Mouse (Mus musculus) limb, embryonic 14.5 days (tissue): ENCODE measurements around the gene Rad51c. TPM values are rescaled to one million over a fixed set of nuclear protein-coding genes. Genes with fewer than 3 reads are reported as not detected.
"Not testable (repeated sequence)": the region's sequence is repeated elsewhere in the genome, so short reads cannot be mapped to it uniquely, and the experiment has no call there.

ENCODE experiments used
- ATAC-seq: fragments of 200-750 bp; cut with Nextera tagmentation; 2 replicates; pipeline ENCODE4 v1.8.0; 2017; ENCODE audit warnings: low read depth, moderate number of reproducible peaks, moderate TSS enrichment; ENCODE audit not compliant: low FRiP score
- DNase-seq: peaks from one replicate; pipeline ENCODE4 v3.0.0-alpha.2; 2015; ENCODE audit warnings: low spot score
- H3K27ac ChIP-seq: fragments of 300-500 bp; sonication (generic); replicated peaks from 2 replicates; pipeline ENCODE4 v1.5.1; 2014; ENCODE audit warnings: low read depth, mild to moderate bottlenecking, low read length, moderate library complexity, mixed read lengths
- H3K27me3 ChIP-seq: fragments of 300-500 bp; sonication (generic); 2 replicates; pipeline ENCODE4 v1.6.1; 2014; ENCODE audit warnings: low read length, mixed read lengths; ENCODE audit not compliant: control insufficient read depth, insufficient read depth
- H3K36me3 ChIP-seq: fragments of 300-500 bp; sonication (generic); 2 replicates; pipeline ENCODE4 v1.6.1; 2014; ENCODE audit warnings: mild to moderate bottlenecking, low read length, moderate library complexity, mixed read lengths; ENCODE audit not compliant: control insufficient read depth, insufficient read depth
- H3K4me1 ChIP-seq: fragments of 300-500 bp; sonication (generic); 2 replicates; pipeline ENCODE4 v1.6.1; 2014; ENCODE audit warnings: antibody characterized with exemption, low read length, mixed read lengths; ENCODE audit not compliant: control insufficient read depth, insufficient read depth
- H3K4me2 ChIP-seq: fragments of 300-500 bp; sonication (generic); replicated peaks from 2 replicates; pipeline ENCODE4 v1.6.1; 2014; ENCODE audit warnings: low read depth, mild to moderate bottlenecking, low read length, moderate library complexity; ENCODE audit not compliant: severe bottlenecking
- H3K4me3 ChIP-seq: fragments of 300-500 bp; sonication (generic); replicated peaks from 2 replicates; pipeline ENCODE4 v1.5.1; 2014; ENCODE audit warnings: low read length
- H3K9ac ChIP-seq: fragments of 300-500 bp; sonication (generic); 2 replicates; pipeline ENCODE4 v1.6.1; 2014; ENCODE audit warnings: mild to moderate bottlenecking, low read depth, low read length, moderate library complexity; ENCODE audit not compliant: severe bottlenecking
- H3K9me3 ChIP-seq: fragments of 300-500 bp; sonication (generic); 2 replicates; pipeline ENCODE4 v1.6.1; 2016; ENCODE audit warnings: low read length; ENCODE audit not compliant: control insufficient read depth
- POLR2A ChIP-seq: fragments of 200-500 bp; IDR thresholded peaks from 2 replicates; pipeline ENCODE4 v1.8.0; 2012; ENCODE audit warnings: inconsistent platforms, mild to moderate bottlenecking, moderate library complexity, borderline replicate concordance; ENCODE audit not compliant: insufficient read depth, insufficient read length; ENCODE audit errors: extremely low read depth
- WGBS: fragments of 180-500 bp; shearing (Covaris S2); extraction: QIAGEN DNeasy Blood & Tissue Kit; methylation state at CpG from one replicate; pipeline ENCODE4 v1.1.7; 2014; 5-methylcytosine and 5-hydroxymethylcytosine counted together
- polyA plus RNA-seq, 2 experiments: library from polyadenylated mRNA; depleted of rRNA in 1 of 2; stranded (reverse) in 1 of 2; unstranded in 1 of 2; fragments of >200 nt; fragmentation: Nextera tagmentation in 1 of 2; extraction: Ambion mirVana in 1 of 2; gene quantifications; 2 replicates each; pipeline versions ENCODE4 v1.2.1 to v1.2.3; 2012 to 2014

The Rad51c gene
- polyA plus RNA-seq, 2 experiments = 8.0 to 9.8 TPM

DNA sequence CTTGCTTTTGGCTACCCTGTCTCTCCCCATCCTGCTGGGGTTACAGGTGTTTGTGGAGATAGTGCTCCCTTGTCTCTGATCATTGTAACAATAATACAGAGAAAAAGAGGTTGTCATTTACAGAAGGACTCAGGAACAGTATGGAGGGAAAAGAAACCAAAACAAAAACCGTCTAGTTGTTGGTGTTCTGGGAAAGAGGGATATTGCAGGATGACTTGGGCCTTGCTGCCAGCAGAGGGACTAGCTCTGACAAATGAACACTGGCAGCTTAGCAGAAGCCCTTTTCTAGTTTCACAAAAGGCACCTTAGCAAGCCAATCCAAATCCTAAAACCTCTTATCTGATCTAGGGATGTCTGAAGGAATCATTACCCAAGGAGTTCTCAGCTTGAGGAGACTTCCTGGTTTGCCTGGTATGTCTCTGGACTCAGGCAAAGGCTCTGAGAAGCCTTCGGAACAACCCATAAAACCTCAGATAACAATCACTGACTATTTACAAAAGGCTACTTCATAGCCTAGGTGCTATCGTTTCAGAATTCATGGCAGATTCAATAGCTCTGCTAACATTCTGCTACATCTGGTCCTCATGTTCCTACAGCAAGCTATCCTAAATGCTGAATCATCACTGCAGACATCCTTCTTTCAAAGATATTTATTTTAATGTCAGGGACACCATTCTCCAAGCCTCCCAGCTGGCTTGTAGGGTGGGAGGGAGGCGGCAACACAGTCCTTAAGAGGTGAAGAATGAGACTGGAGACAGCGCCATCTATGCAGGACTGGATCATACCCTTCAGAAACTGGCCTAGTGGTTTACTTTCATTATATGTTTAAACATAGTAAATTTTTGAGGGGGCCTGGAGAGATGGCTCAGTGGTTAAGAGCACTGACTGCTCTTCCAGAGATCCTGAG lies 31.8 kb upstream of the Rad51c start:
- H3K36me3 ChIP-seq = no peaks in the 10 kb centered on the region
- H3K27me3 ChIP-seq = no peaks in the 10 kb centered on the region
- H3K4me1 ChIP-seq = peaks cover 5% of the 10 kb centered on the region; the same call in 1 of the 2 replicates

GRCm38 (mm10) chr11:87435107-87435506 lies 30.4 kb upstream of the Rad51c start:
- H3K4me2 ChIP-seq, ATAC-seq, H3K4me3 ChIP-seq, DNase-seq, H3K9me3 ChIP-seq, H3K4me1 ChIP-seq, H3K27ac ChIP-seq, H3K9ac ChIP-seq, H3K27me3 ChIP-seq, H3K36me3 ChIP-seq: not testable (repeated sequence)
- WGBS = 91% methylated on average over 2 of the region's 2 CpGs

More for the DNA sequence above, 31.8 kb upstream of the Rad51c start:
- Histone ChIP-seq H3K4me2 (no peak overlapping the region), H3K9ac (no peak overlapping the region), H3K4me3 (no peak overlapping the region), H3K27ac (no peak overlapping the region), H3K9me3 (no peaks in the 10 kb centered on the region)
- WGBS = 46% methylated on average over 5 of the region's 5 CpGs
- DNase-seq = no peak
- no peak for TF ChIP-seq POLR2A
- ATAC-seq = no peak

DNA sequence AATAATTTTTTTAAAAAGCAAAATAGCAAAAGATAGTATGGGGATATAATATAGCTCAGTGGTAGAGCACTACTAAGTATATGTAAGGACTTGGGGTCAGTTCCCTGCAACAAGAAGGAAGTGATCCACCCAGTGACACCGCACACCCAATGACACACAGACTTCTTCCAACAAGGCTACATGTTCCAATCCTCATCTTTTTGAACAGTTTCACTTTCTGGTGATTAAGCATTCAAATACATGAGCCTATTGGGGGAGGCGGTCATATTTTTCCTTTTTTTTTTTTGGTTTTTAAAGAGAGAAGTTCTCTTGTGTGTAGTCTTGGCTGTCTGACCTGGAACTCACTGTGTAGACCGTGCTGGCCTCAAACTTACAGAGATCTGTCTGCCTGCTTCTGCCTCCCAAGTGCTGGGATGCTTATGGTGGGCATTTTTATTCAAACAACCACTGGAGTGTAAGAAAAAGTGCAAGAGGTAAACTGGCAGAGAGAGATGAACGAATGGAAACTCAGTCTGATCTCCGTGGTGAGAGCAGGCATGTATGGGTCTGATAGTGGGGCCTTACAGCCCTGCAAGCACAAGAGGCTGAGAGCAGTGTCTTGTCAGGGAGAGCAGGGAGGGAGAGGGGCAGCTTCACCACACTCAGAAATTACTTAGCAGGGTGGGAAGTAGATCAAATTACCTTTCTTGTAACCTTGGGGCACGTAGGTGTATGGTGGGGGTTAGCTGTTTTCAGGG lies 28.3 kb upstream of the Rad51c start:
- DNase-seq = no peak

DNA sequence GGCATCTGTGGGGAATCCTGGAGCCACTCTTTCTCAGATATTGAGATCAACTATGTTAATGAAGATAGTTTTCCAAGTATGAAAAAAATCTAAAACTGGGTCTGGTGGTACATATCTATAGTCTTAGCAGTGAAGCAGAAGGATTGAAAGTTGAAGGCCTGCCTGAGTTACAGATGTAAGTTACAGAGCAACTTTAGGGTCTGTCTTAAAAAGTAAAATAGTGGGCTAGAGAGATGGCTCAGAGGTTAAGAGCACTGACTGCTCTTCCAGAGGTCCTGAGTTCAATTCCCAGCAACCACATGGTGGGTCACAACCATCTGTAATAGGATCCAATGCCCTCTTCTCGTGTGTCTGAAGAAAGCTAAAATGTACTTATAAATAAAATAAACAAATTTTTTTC lies 27.7 kb upstream of the Rad51c start:
- H3K27me3 ChIP-seq = no peaks in the 10 kb centered on the region
- peaks cover 5% of the 10 kb centered on the region; the same call in 1 of the 2 replicates for H3K4me1 ChIP-seq
- DNase-seq (no peak), ATAC-seq (no peak)
- H3K9ac ChIP-seq = no peak overlapping the region
- no peak overlapping the region for H3K4me2 ChIP-seq
- H3K36me3 ChIP-seq = no peaks in the 10 kb centered on the region
- no peaks in the 10 kb centered on the region for H3K9me3 ChIP-seq
- no peak overlapping the region for H3K4me3 ChIP-seq
- WGBS = 82% methylated on average over 1 of the region's 1 CpGs
- TF ChIP-seq POLR2A = no peak
- no peak overlapping the region for H3K27ac ChIP-seq

More for the DNA sequence above, 28.3 kb upstream of the Rad51c start:
- no peaks in the 10 kb centered on the region for H3K9me3 ChIP-seq
- H3K36me3 ChIP-seq = no peaks in the 10 kb centered on the region
- no peak overlapping the region for H3K27ac ChIP-seq
- no peak overlapping the region for H3K4me3 ChIP-seq
- no peaks in the 10 kb centered on the region for H3K27me3 ChIP-seq
- no peak overlapping the region for H3K4me2 ChIP-seq
- no peak overlapping the region for H3K9ac ChIP-seq
- ATAC-seq = no peak
- TF ChIP-seq POLR2A = no peak
- H3K4me1 ChIP-seq = peaks cover 5% of the 10 kb centered on the region; the same call in 1 of the 2 replicates
- 47% methylated on average over 6 of the region's 6 CpGs for WGBS

DNA sequence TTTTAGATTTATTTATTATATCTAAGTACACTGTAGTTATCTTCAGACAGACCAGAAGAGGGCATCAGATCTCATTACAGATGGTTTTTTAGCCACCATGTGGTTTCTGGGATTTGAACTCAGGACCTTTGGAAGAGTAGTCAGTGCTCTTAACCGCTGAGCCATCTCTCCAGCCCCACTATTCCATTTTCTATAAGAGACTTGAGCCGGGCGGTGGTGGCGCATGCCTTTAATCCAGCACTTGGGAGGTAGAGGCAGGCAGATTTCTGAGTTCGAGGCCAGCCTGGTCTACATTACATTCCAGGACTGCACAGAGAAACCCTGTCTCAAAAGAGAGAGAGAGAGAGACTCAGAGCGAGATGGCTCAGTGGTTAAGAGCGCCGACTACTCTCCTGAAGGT lies 27.1 kb upstream of the Rad51c start:
- H3K4me1 ChIP-seq, H3K27ac ChIP-seq, H3K9ac ChIP-seq, DNase-seq, H3K36me3 ChIP-seq, ATAC-seq, H3K4me2 ChIP-seq, H3K27me3 ChIP-seq, H3K9me3 ChIP-seq, H3K4me3 ChIP-seq: not testable (repeated sequence)
- 93% methylated on average over 8 of the region's 8 CpGs for WGBS
